Mouse (Mus musculus): Measurements from ENCODE around the gene Gm36079.
"Not testable (repeated sequence)": the region's sequence is repeated elsewhere in the genome, so short reads cannot be mapped to it uniquely, and the experiment has no call there.

The Gm36079 gene

GRCm38 (mm10) chr13:120015348-120016007, 11.3 kb downstream of the Gm36079 start:
- not testable (repeated sequence) for DNase-seq (ENCODE audit: low spot score)

GRCm38 (mm10) chr13:120013962-120014361, 12.8 kb downstream of the Gm36079 start:
- not testable (repeated sequence) for DNase-seq (ENCODE audit: low spot score)

GRCm38 (mm10) chr13:120013544-120013943, 13.3 kb downstream of the Gm36079 start:
- DNase-seq (ENCODE audit: low spot score), result not testable (repeated sequence)

- not testable (repeated sequence) for DNase-seq (ENCODE audit: low spot score)
Observed at GRCm38 (mm10) chr13:120010068-120010467, 16.7 kb downstream of the Gm36079 start.

- not testable (repeated sequence) for DNase-seq (ENCODE audit: low spot score)
Observed at GRCm38 (mm10) chr13:119999215-119999614, 27.6 kb downstream of the Gm36079 start.

- not testable (repeated sequence) for DNase-seq (ENCODE audit: low spot score)
Observed at GRCm38 (mm10) chr13:119998442-119999086, 28.2 kb downstream of the Gm36079 start.

GRCm38 (mm10) chr13:119991917-119992496, 34.8 kb downstream of the Gm36079 start:
- not testable (repeated sequence) for DNase-seq (ENCODE audit: low spot score)

GRCm38 (mm10) chr13:119991264-119991663, 35.5 kb downstream of the Gm36079 start:
- DNase-seq (ENCODE audit: low spot score), result not testable (repeated sequence)

Data from urinary bladder, postnatal 14 days (tissue).